Mouse (Mus musculus) CH12.LX (cell line): ENCODE data around the gene Ddx46.

ENCODE experiments used
- MAZ ChIP-seq: IDR thresholded peaks from 2 replicates; pipeline ENCODE4 v1.6.1; 2012; ENCODE audit warnings: low read depth, mild to moderate bottlenecking, inconsistent platforms, low read length, improper control_type of control experiment, moderate library complexity
- NELFE ChIP-seq: IDR thresholded peaks from 2 replicates; pipeline ENCODE4 v1.6.1; 2011; ENCODE audit warnings: low read depth, low read length, improper control_type of control experiment

DNA sequence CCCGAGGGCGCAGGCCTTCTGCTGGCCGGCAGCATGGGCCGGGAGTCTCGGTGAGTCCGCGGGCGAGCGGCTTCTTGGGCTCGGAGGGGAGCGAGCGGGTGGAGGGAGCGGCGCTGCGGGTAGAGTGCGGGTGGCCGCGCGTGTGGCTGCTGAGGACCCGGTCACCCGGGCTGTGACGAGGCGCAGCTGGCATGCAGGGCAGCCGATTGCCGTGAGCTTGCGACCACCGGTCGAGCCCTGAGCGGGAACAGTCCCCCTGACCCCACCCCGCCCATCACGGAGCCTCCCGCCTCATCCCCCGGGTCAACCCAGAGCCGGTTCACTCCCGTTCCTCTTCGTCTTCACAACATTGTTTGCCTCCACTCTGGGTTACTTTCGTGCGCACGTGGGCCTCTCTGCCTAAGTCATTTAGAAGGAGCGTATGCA lies 332 bp downstream of the Ddx46 start:
- TF ChIP-seq NELFE: no peak
- TF ChIP-seq MAZ: 0 out of 2 replicates have a peak, but pooled peaks have one; percentile 34
